Mouse (Mus musculus) embryo, embryonic 11.5 days (tissue): ENCODE results near the gene Gm17662.

Experiments used
- DNase-seq: peaks from one replicate; pipeline ENCODE4 v3.0.0-alpha.2; 2012; ENCODE audit warnings: low read depth, low spot score

Gm17662 gene

DNA sequence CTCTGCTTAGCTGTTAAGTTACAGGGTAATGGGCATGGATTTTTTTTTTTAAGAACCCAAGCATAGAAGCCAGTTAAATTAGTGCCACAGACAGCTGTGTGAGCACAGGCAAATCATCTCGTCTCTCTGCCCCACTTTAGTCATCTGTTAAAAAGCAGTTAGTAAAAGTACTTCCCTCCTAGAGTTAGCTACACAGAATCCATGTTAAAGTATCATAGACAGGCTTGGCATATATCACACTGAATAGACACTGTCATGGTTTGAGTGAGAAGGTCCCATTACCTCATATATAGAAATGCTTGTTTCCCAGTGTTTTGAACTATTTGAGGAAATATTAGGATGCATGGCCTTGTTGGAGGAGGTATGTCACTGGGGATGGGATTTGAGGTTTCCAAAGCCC, at the start of gene Gm17662:
Gene Gm17662, plus strand, starts transcription at position 301 of the 400 bp plus-strand sequence.
- DNase-seq = no peak

GRCm38 (mm10) chr4:104810710-104811286, 46.3 kb upstream of the Gm17662 start:
- no peak for DNase-seq

DNA sequence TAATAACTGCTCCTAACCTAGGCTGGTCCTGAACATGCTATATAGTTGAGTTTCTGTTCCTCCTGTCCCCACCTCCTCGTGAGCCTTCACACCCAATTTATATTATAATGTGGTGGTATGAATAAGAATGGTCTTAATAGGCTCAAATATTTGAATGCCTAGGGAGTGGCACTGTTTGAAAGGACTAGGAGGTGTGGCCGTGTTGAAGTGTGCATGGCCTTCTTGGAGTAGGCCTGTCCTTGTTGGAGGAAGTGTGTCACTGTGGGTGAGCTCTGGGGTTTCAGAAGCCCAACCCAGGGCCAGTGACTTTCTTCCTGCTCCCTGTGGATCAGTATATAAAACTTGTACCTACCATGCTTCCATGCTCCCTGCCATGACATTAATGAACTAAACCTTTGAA, 43.5 kb upstream of the Gm17662 start:
- no peak for DNase-seq

DNA sequence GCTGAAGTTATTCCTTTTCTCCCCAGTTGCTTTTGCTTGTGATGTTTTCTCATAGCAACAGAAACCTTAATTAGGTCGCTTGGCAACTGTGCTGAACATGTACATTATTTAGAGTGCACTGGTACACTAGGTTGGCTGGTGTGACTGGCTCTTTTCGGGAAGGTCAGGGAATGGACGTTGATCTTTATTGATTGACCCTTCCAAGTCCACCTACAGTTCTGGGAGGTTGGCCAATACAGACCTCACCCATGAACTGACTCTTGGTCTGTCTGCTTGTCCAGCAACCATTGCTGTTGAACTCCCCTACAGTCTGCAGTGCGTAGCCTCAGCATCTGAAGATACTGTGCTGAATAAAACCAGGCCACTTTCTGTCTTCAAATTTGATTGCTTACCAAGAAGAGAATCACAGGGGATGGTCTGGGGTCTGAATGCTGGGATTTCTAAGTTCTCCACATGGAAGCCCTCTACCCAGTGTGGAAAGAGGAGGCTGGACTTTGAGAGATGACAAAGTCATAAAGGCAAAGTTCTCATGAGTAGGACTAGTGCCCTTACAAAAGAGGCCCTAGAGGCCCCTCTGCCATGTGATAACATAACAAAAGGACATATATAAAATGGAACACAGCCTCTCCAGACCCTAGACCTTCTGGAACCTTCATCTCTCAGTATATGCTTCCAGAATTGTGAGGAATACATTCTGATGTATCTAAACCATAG, 40.5 kb upstream of the Gm17662 start:
- DNase-seq = no peak

DNA sequence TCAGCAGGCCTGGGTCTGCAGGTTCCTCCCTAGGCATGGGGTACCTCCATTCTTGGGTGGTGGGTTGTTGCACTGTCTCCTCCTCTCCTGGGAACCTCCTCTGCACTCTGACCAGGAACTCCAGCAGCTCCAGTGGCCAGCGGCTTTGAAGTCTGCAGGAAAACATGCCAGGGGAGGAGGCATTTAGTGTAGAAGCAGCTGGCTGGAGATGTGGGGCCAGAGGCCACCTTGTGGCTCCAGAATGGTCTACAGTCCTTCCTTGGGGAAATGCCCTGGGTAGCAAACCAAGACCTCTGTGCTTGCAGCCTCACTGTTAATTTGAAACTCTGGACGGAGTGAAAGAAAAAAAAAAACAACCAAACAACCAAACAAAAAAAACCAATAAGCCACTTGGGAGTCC, 39.6 kb upstream of the Gm17662 start:
- DNase-seq = no peak

GRCm38 (mm10) chr4:104818986-104819385, 38.1 kb upstream of the Gm17662 start:
- no peak for DNase-seq

GRCm38 (mm10) chr4:104819891-104820290, 37.2 kb upstream of the Gm17662 start:
- DNase-seq = no peak

- DNase-seq = no peak
These were observed 33.5 kb upstream of the Gm17662 start for GRCm38 (mm10) chr4:104823597-104824101.

DNA sequence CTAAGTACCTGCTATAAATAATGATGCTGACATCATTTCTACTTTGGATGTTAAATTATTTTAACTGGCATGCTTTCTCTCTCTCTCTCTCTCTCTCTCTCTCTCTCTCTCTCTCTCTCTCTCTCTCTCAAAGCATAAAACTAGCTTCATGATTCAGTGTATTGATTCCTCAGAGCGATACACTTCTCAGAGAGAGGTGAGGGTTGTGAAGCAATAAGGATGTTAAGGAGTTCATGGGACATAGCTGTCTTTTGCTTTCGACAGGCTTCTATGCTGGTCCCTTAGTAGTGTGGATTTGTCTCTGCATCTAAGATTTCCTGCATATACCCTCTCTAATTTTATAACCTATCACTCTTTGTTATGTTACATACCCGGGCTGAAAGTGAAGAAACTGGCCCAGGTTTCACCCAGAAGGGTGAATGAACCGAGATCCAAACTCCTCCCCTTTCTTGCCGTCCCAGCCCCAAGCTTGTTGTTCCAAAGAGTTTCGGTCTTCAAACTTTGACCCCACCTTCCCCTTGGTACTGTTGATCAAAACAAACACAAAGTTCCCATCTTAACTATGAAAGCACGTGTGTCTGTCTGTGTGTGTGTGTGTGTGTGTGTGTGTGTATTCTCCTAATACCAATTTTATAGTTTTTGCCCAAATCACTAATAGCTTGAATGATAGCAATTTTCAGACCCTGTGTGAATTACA, 32.6 kb upstream of the Gm17662 start:
- no peak for DNase-seq

DNA sequence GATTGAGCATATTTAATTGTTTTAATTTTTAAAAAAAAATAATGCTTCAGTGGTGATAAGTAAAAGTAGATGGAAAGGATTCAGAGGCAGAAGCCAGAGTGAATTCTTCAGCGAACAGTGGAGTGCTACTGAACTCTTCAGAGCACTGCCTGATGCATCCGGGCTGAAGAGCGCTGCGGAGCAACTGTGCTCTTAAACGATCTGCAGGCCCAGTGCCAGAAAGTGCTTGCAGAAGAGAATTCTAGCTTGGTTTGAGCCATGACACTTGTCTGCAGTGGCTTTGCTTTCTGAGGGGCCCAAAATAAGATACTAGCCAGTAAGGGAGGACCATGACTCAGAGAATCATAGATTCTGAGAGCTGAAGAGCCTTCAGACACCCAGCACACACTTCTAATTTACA, 28.2 kb upstream of the Gm17662 start:
- DNase-seq = no peak

DNA sequence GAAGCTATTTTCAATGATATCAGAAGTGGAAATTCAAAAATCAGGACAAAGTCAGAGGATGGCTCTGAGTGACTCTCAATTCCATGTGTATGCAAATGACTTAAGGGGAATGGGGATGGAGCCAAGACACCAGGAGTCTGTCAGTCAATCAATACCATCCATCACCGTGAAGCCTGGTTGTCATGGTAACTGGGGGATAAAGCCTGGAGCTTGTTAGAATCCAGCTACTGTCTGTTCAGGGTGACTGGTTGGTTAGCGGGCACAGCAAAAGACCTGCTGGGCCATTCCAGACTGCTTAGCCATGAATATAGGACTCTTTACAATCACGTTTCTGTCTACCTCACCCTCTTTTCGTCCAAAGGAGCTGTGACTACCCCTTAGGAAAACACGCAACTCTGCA, 22.0 kb upstream of the Gm17662 start:
- DNase-seq = no peak

GRCm38 (mm10) chr4:104838342-104838741, 18.8 kb upstream of the Gm17662 start:
- DNase-seq = no peak

GRCm38 (mm10) chr4:104842204-104842603, 14.9 kb upstream of the Gm17662 start:
- no peak for DNase-seq

- no peak for DNase-seq
These were observed 13.6 kb upstream of the Gm17662 start for GRCm38 (mm10) chr4:104843546-104843945.

- no peak for DNase-seq
These were observed 1.9 kb upstream of the Gm17662 start for GRCm38 (mm10) chr4:104855216-104855615.

DNA sequence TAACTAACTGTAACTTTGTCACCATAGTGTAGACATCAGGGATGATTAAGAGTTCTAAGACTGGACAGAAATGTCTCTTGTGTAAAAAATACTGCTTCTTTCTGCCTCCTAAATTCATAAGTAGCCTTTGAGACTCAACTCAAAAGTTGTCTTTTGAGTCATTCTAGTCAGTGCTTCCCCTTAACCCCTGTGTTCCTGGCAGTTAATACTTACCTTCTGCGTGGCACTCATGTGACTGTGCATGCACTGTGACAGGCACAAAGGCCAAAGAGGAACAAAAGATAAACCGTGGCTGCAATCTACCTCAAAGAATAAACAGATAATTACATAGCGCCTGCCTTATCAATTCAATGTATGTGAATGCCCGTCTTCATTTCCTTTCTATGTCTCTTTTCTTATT, 694 bp downstream of the Gm17662 start:
- DNase-seq = no peak

DNA sequence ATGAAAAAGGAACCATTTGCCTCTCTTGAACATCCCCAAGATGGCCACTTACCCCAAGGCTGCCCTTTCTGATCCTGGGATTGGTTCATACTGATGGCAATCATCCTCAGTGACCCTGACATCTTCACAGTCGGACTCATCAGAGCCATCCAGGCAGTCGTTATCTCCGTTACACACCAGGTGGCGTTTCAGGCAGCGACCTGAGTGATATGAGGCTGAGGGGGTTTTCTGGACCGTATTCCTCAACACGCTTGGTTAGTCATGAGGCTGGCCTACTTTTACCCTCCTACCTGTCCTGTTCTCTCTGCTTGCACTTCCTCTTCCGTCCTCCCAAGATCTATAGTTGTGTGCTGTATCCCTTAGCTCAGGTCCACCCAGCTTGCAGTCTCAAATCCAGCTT, 4.1 kb downstream of the Gm17662 start:
- DNase-seq = no peak

DNA sequence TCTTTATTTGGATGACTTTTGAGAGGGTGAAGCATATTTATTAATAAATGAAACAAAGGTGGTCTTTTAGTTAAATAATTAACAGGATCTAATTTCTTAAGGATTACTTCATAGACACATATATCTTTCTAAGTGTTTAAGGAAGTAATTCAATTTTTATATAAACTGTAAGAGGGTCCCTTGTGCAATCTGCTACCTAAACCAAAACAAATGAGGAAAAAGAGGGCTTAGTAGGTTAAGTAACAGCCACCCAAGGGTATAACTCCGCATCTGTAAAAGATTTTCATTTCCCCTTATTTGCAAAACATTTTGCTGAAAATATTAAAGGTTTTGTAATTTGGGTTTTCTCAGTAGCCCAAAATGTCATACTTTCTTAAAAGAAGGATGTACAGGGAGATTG, 7.3 kb downstream of the Gm17662 start:
- DNase-seq = no peak

- DNase-seq = no peak
These were observed 12.5 kb downstream of the Gm17662 start for GRCm38 (mm10) chr4:104869581-104869980.

DNA sequence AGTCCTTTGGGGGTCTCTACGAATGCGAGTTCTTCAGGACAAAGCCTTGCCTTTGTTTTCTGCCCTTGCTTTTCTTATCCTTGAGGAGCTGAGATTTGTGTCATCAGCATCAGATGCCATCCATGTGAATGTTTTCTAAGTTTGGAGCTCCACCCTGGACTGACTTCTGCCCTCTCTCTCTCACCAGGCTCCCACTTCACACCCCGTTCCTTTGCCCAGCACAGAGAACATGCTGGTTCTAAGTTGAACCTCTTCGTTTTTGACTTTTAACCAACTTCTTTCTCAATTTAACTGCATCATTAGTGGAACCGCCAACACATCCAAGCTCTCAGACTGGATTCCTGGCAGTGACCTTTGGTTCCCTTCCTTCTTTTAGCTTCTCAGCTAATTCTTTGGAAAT, 13.1 kb downstream of the Gm17662 start:
- DNase-seq = no peak

DNA sequence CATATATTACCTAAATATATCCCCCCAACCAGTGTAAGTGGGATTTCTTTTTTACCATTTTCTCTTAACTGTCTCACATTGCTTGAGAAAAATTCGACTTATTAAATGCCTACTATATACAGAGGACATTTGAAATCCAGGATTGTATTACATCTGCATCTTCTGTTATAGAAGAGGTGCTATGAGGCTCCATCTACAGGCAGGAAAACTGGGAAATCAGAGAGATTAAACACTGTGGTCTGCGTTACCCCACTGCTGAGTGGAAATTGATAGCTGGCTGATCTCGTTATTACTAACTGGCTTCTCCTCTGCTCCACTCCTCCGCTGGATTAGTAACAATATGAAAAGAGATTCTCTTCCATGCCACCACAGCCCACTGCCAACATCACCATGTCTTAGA, 18.7 kb downstream of the Gm17662 start:
- DNase-seq = no peak

DNA sequence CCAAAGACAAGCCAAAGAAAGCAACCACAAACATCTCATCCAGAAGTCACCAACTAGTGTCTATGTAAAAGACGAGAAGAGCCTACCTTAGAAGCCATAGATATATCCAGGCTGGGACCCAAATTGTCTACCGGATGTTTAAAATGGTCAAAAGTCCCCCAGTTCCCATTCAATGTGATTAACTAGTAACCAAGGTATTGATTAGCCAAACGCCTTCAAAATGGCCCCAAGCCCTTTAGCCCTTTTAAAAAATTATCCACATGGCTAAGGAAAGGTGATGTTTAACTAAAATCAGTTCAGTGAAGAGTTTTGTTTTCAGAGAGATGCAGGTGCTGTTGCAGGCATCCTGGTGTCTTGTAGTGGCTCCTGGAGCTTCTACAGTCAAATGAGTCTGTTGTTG, 19.2 kb downstream of the Gm17662 start, which contains the start of gene C8a:
Gene C8a, minus strand, starts transcription at position 76 of the 400 bp plus-strand sequence.
- DNase-seq = no peak

DNA sequence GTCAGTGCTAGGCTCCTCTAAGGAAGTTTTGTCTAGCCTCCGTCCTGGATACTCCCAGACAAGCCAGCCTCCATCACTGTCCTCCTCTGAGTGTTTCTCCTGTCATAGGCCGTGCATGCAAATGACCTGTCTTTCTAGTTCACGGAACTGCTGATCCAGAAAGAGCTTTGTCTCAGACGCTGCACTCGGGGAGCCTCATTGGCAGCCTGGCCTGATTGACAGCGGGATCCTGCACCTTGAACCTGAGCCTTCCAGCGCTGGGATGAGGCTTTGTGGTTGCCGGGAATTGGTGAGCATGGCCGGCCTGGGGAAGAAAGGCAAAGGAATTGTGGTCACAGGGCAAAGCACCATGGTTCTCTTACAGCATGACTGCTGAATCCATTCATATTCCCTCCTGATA, 30.4 kb downstream of the Gm17662 start:
- DNase-seq = no peak
